Mouse (Mus musculus) limb, embryonic 12.5 days (tissue): ENCODE measurements at regions not wholly inside any gene's neighbourhood (a gene's known extent, or its start where the extent isn't known, plus 50 kb on each side); places are given as distances from the start of the nearest gene placed in this dataset.

Experiments
- ATAC-seq: fragments of 200-750 bp; cut with Nextera tagmentation; 2 replicates; pipeline ENCODE4 v1.8.0; 2017; ENCODE audit warnings: low read depth, moderate TSS enrichment; ENCODE audit not compliant: insufficient number of reproducible peaks, insufficient read depth, low FRiP score, low TSS enrichment
- H3K27ac ChIP-seq: fragments of 300-500 bp; sonication (generic); 2 replicates; pipeline ENCODE4 v1.5.1; 2016; ENCODE audit warnings: mild to moderate bottlenecking, moderate library complexity
- H3K27me3 ChIP-seq: fragments of 300-500 bp; sonication (generic); 2 replicates; pipeline ENCODE4 v1.6.1; 2016; ENCODE audit warnings: mild to moderate bottlenecking, moderate library complexity
- H3K36me3 ChIP-seq: fragments of 300-500 bp; sonication (generic); 2 replicates; pipeline ENCODE4 v1.6.1; 2016; ENCODE audit warnings: mild to moderate bottlenecking, moderate library complexity
- H3K4me1 ChIP-seq: fragments of 300-500 bp; sonication (generic); replicated peaks from 2 replicates; pipeline ENCODE4 v1.6.1; 2016
- H3K4me2 ChIP-seq: fragments of 300-500 bp; sonication (generic); 2 replicates; pipeline ENCODE4 v1.6.1; 2016; ENCODE audit warnings: mild to moderate bottlenecking, moderate library complexity
- H3K4me3 ChIP-seq: fragments of 300-500 bp; sonication (generic); replicated peaks from 2 replicates; pipeline ENCODE4 v1.5.1; 2016; ENCODE audit warnings: mild to moderate bottlenecking
- H3K9ac ChIP-seq: fragments of 300-500 bp; sonication (generic); replicated peaks from 2 replicates; pipeline ENCODE4 v1.6.1; 2016; ENCODE audit warnings: mild to moderate bottlenecking, moderate library complexity
- H3K9me3 ChIP-seq: fragments of 300-500 bp; sonication (generic); 2 replicates; pipeline ENCODE4 v1.6.1; 2016; ENCODE audit warnings: mild to moderate bottlenecking, moderate library complexity
- WGBS: fragments of 180-500 bp; shearing (Covaris S2); methylation state at CpG from one replicate; pipeline ENCODE4 v1.1.7; 2016; 5-methylcytosine and 5-hydroxymethylcytosine counted together

GRCm38 (mm10) chr12:15565941-15566784 is 250.6 kb downstream of the Trib2 start:
- H3K27ac ChIP-seq, result peak overlapping the region; percentile 62
- H3K27me3 ChIP-seq, result peaks cover 4% of the 10 kb centered on the region; the same call in 1 of the 2 replicates
- ATAC-seq, result peak; percentile 87; the same call in 1 of the 2 replicates
- H3K4me3 ChIP-seq, result no peak overlapping the region
- peak overlapping the region; percentile 13; the same call in 1 of the 2 replicates for H3K4me2 ChIP-seq
- peaks cover 14% of the 10 kb centered on the region; the same call in 1 of the 2 replicates for H3K4me1 ChIP-seq
- 8% methylated on average over 3 of the region's 3 CpGs for WGBS
- H3K9me3 ChIP-seq, result no peaks in the 10 kb centered on the region
- no peaks in the 10 kb centered on the region for H3K36me3 ChIP-seq
- H3K9ac ChIP-seq, result no peak overlapping the region

- H3K27ac ChIP-seq, result no peak overlapping the region
- H3K9ac ChIP-seq, result no peak overlapping the region
- no peak for ATAC-seq
- H3K36me3 ChIP-seq, result no peaks in the 10 kb centered on the region
- WGBS, result 55% methylated on average over 4 of the region's 4 CpGs
- H3K27me3 ChIP-seq, result peaks cover 1% of the 10 kb centered on the region; the same call in 1 of the 2 replicates
- H3K4me3 ChIP-seq, result no peak overlapping the region
- peaks cover 14% of the 10 kb centered on the region; the same call in 1 of the 2 replicates for H3K4me1 ChIP-seq
- no peaks in the 10 kb centered on the region for H3K9me3 ChIP-seq
- H3K4me2 ChIP-seq, result no peak overlapping the region
These were observed 253.9 kb downstream of the Trib2 start for GRCm38 (mm10) chr12:15562826-15563225.

- Histone ChIP-seq H3K27ac (no peak overlapping the region), H3K36me3 (no peaks in the 10 kb centered on the region), H3K4me3 (no peak overlapping the region), H3K27me3 (no peaks in the 10 kb centered on the region), H3K4me2 (no peak overlapping the region), H3K9ac (no peak overlapping the region), H3K4me1 (no peaks in the 10 kb centered on the region), H3K9me3 (no peaks in the 10 kb centered on the region)
- 85% methylated on average over 6 of the region's 6 CpGs for WGBS
- no peak for ATAC-seq
These were observed 261.3 kb downstream of the Trib2 start for GRCm38 (mm10) chr12:15555471-15555870.

DNA sequence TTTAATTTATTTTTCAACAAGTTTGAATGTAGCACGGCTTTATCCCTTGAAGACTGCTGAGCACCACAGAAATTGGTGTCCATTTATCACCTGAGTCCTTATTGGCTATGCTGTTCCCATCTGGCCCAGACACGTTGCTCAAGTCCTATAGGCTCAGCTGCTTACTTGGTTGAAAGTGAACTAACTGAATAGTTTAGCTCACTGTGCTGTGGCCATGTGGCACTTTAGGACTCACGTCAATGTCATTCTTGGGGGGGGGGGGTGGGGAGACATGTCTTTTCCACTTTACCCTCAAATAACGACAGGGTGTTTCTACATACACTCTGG is 263.1 kb downstream of the Trib2 start:
- ATAC-seq, result no peak

GRCm38 (mm10) chr12:15552979-15553680 is 263.6 kb downstream of the Trib2 start:
- ATAC-seq, result no peak
- WGBS, result 71% methylated on average over 6 of the region's 6 CpGs
- Histone ChIP-seq H3K9me3 (no peaks in the 10 kb centered on the region), H3K27ac (no peak overlapping the region), H3K4me3 (no peak overlapping the region), H3K4me2 (no peak overlapping the region), H3K36me3 (no peaks in the 10 kb centered on the region), H3K4me1 (no peaks in the 10 kb centered on the region), H3K9ac (no peak overlapping the region), H3K27me3 (no peaks in the 10 kb centered on the region)

More for the DNA sequence above, 263.1 kb downstream of the Trib2 start:
- Histone ChIP-seq H3K4me2 (no peak overlapping the region), H3K9me3 (no peaks in the 10 kb centered on the region), H3K27ac (no peak overlapping the region), H3K27me3 (no peaks in the 10 kb centered on the region), H3K36me3 (no peaks in the 10 kb centered on the region), H3K4me1 (no peaks in the 10 kb centered on the region), H3K9ac (no peak overlapping the region), H3K4me3 (no peak overlapping the region)
- WGBS, result 58% methylated on average over 4 of the region's 4 CpGs

GRCm38 (mm10) chr12:15552210-15552609 is 264.5 kb downstream of the Trib2 start:
- Histone ChIP-seq H3K27ac (no peak overlapping the region), H3K4me3 (no peak overlapping the region), H3K36me3 (no peaks in the 10 kb centered on the region), H3K9ac (no peak overlapping the region), H3K4me1 (no peaks in the 10 kb centered on the region), H3K9me3 (no peaks in the 10 kb centered on the region), H3K27me3 (no peaks in the 10 kb centered on the region), H3K4me2 (no peak overlapping the region)
- 88% methylated on average over 2 of the region's 2 CpGs for WGBS
- no peak for ATAC-seq

DNA sequence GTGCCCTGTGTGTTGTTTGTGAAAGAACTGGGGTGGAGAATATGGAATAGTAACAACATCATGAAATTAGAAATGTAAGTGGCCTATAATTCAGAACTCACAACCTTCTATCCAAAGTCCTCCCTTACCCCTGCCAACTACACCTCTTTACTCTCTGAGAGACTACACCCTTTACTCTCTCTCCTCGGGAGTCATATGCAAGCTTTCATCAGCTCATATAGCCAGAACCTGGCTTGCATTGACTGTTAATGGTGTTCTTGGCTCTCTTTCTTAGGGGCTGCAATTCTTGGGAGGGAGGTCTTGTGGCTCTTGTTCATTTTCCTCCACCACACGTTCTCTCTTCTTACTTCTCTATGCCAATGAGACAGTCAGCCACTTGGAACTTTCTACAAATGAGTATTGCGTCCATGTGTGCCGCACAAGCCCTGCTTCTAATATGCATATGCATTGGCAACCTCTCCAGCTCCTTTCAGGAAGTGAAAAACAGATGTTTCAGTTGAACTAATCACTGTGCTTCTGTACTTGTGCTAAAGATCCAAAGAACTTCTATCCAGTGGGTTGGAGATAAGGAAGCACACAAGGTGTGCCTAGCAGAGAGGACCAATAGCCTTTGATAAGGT is 265.3 kb downstream of the Trib2 start:
- Histone ChIP-seq H3K4me2 (no peak overlapping the region), H3K4me3 (no peak overlapping the region), H3K36me3 (no peaks in the 10 kb centered on the region), H3K9ac (no peak overlapping the region), H3K4me1 (no peaks in the 10 kb centered on the region), H3K9me3 (no peaks in the 10 kb centered on the region), H3K27me3 (no peaks in the 10 kb centered on the region), H3K27ac (no peak overlapping the region)
- no peak for ATAC-seq
- 59% methylated on average over 4 of the region's 4 CpGs for WGBS

DNA sequence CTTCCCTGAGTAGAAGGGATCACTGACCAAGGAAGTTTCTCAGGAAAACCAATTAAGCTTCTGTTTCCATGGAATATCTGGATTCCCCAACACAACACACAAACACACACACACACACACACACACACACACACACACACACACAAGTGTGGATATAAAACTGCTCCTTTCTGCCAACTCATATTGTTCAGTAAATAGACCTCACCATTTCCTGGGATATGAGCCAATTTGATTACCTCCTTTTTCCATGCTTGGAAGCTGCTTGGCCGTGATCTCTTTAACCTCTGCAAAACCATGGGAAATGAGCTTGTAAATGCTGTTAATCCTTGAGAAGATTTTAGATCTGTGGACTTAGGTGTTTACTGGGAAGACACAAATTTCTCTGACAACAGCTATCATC is 272.4 kb downstream of the Trib2 start:
- Histone ChIP-seq H3K27ac (no peak overlapping the region), H3K9me3 (no peaks in the 10 kb centered on the region), H3K27me3 (no peaks in the 10 kb centered on the region), H3K4me1 (no peaks in the 10 kb centered on the region), H3K9ac (no peak overlapping the region), H3K36me3 (no peaks in the 10 kb centered on the region), H3K4me2 (no peak overlapping the region), H3K4me3 (no peak overlapping the region)
- no peak for ATAC-seq
- WGBS, result 58% methylated on average over 1 of the region's 1 CpGs

- Histone ChIP-seq H3K9me3 (no peaks in the 10 kb centered on the region), H3K27ac (no peak overlapping the region), H3K27me3 (no peaks in the 10 kb centered on the region), H3K36me3 (no peaks in the 10 kb centered on the region), H3K4me2 (no peak overlapping the region), H3K9ac (no peak overlapping the region), H3K4me1 (no peaks in the 10 kb centered on the region), H3K4me3 (no peak overlapping the region)
- WGBS, result 73% methylated on average over 2 of the region's 2 CpGs
- ATAC-seq, result no peak
These were observed 274.2 kb downstream of the Trib2 start for GRCm38 (mm10) chr12:15542486-15542885.

- H3K4me1 ChIP-seq, result peaks cover 5% of the 10 kb centered on the region; the same call in 1 of the 2 replicates
- no peak overlapping the region for H3K4me2 ChIP-seq
- no peak overlapping the region for H3K9ac ChIP-seq
- no peaks in the 10 kb centered on the region for H3K36me3 ChIP-seq
- no peaks in the 10 kb centered on the region for H3K9me3 ChIP-seq
- ATAC-seq, result no peak
- no peak overlapping the region for H3K27ac ChIP-seq
- H3K27me3 ChIP-seq, result peaks cover 5% of the 10 kb centered on the region; the same call in 1 of the 2 replicates
- WGBS, result 52% methylated on average over 8 of the region's 8 CpGs
- H3K4me3 ChIP-seq, result no peak overlapping the region
These were observed 279.8 kb downstream of the Trib2 start for GRCm38 (mm10) chr12:15536852-15537368.

DNA sequence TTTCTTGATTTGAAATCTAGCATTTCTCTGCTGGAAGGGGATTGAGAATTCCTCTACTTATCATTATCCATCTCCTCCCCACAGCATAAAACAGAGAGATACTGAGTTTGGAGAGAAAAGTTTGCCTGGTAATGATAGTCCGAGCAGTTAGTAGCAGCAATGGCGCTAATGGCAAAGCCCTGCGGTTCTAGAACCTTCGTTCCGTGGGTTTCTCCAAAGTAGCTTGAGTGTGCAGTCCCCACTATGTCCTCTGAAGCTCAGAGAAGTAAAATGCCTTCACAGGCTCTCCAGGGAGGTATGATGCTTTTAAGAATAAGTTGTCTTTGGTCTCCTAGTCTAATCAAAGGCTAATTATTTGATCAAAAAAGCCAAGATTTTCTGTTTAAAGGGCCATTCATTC is 280.5 kb downstream of the Trib2 start:
- Histone ChIP-seq H3K4me3 (no peak overlapping the region), H3K9ac (no peak overlapping the region), H3K4me1 (peaks cover 5% of the 10 kb centered on the region; the same call in 1 of the 2 replicates), H3K27me3 (peaks cover 5% of the 10 kb centered on the region; the same call in 1 of the 2 replicates), H3K27ac (no peak overlapping the region), H3K9me3 (no peaks in the 10 kb centered on the region), H3K36me3 (no peaks in the 10 kb centered on the region), H3K4me2 (no peak overlapping the region)
- no peak for ATAC-seq
- 89% methylated on average over 5 of the region's 5 CpGs for WGBS
